Mouse (Mus musculus): ENCODE measurements around the gene Esrrg. TPM values are rescaled to one million over a fixed set of nuclear protein-coding genes. Genes with fewer than 3 reads are reported as not detected.
A peak's percentile ranks its signal among the peaks of the same experiment; 100 is the strongest.

Esrrg gene
- polyA plus RNA-seq, 1 experiment from 2014 or later = 20.0 TPM

DNA sequence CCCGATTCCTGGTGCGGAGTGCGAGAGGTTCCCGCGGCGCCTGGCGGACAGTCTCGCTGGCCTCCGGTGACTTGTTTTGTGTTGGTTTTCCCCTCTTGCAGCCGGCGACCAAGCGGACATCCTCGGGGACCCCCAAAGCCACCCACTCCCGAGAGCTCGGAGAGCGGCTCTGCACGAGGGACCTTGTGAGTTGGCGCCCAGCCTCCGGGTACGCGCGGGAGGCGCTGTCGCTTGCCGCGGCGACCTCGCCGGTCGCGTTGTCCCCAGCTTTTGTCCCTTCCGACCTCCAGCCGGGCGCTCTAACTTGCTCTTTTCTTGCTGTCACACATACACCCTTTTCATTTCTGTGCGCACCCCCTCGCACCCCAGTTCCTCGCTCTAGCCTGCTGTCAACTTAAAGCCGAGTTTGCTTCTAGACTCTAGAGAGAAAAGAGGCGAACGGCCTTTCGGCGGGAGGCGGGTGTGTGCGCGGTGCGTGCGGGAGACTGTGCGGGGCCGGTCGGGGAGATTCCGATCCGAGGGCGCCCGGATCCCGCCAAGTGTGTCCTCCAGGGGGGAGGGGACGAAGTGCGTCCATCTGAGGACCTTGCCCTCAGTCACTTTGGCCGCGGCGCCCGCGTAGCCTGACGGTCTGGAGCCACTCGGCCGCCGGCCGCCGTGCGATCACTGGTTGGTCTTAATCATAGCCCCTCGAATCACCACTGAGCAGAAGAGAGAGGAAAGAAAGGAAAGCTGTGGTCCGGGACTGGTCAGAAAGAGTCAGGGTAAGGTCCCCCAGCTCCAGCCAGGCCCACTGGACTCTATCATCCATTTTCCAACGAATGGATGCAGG lies 646 bp downstream of the Esrrg start:
- Histone ChIP-seq H3K4me2 (peak overlapping the region; percentile 88), H3K27me3 (peaks cover 52% of the 10 kb centered on the region), H3K4me3 (peak overlapping the region; percentile 66), H3K9ac (peak overlapping the region; percentile 58), H3K27ac (peak overlapping the region; percentile 77), H3K9me3 (replicated peaks) (no peaks in the 10 kb centered on the region), H3K4me1 (replicated peaks) (peaks cover 49% of the 10 kb centered on the region), H3K36me3 (no peaks in the 10 kb centered on the region)
- WGBS = under 1% methylated on average over 72 of the region's 72 CpGs
- ATAC-seq (replicated peaks; ENCODE audit: insufficient number of reproducible peaks, insufficient read depth, low FRiP score, low read depth) = peak; percentile 49

DNA sequence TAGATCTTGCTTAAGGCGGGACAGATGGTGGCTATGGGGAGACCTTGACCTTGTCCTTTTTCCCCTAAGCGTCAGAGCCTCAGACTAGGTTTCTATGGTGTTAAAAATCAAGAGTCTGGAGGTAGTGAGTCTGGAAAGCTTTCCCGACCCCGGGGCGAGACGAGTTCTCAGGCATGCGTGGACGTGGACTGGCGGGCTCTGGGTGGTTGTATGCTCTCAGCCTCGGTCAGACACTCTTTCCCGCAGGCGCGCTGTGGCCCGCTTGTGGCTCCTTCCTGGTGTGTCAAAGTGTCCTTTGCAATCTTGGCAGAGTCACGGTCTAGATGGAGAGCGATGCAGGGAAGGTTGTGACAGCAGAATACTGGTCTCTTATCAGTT lies 1.3 kb downstream of the Esrrg start:
- Histone ChIP-seq H3K4me3 (peak overlapping the region; percentile 66), H3K27me3 (peaks cover 46% of the 10 kb centered on the region), H3K9me3 (replicated peaks) (no peaks in the 10 kb centered on the region), H3K27ac (peak overlapping the region; percentile 77), H3K4me2 (peak overlapping the region; percentile 88), H3K9ac (peak overlapping the region; percentile 58), H3K4me1 (replicated peaks) (peaks cover 47% of the 10 kb centered on the region), H3K36me3 (no peaks in the 10 kb centered on the region)
- ATAC-seq (replicated peaks; ENCODE audit: insufficient number of reproducible peaks, insufficient read depth, low FRiP score, low read depth) = 0 out of 2 replicates have a peak, but pooled peaks have one; percentile 24
- WGBS = 4% methylated on average over 16 of the region's 16 CpGs

DNA sequence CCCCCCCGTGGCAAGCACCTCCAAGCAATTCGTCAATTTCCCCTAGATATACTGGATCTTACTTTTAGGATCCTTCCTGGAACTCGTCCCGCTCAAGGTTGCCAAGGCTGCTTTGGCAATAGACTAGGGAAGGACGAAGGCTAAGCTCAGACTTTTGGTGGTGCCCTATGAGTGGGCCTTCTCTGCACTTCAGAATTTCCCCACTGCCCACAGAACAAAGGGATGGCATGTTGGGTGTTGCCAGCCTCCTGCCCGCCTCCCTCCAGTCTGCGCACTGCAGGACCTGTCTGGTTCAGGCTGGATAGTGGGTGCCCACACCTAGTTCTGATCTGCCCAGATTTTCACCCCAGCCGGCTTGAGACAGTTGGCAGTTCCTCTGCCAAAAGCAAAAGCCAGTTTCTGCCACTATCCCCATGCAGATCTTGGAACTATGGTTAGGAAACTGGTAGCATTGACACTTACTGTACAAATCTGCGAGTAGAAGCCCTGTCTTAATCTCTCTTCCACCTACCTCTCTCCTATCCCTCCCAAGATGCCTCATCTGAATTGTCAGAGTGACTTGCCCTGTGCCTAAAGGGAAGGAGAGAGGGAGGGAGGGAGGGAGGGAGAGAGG lies 1.9 kb downstream of the Esrrg start:
- peaks cover 41% of the 10 kb centered on the region for H3K4me1 ChIP-seq (replicated peaks)
- 47% methylated on average over 8 of the region's 9 CpGs for WGBS
- no peaks in the 10 kb centered on the region for H3K9me3 ChIP-seq (replicated peaks)
- peak overlapping the region; percentile 66 for H3K4me3 ChIP-seq
- peak overlapping the region; percentile 88 for H3K4me2 ChIP-seq
- no peak for ATAC-seq (replicated peaks; ENCODE audit: insufficient number of reproducible peaks, insufficient read depth, low FRiP score, low read depth)
- H3K27ac ChIP-seq = no peak overlapping the region
- no peaks in the 10 kb centered on the region for H3K36me3 ChIP-seq
- H3K27me3 ChIP-seq = peaks cover 40% of the 10 kb centered on the region
- H3K9ac ChIP-seq = peak overlapping the region; percentile 58; the same call in 1 of the 2 replicates

DNA sequence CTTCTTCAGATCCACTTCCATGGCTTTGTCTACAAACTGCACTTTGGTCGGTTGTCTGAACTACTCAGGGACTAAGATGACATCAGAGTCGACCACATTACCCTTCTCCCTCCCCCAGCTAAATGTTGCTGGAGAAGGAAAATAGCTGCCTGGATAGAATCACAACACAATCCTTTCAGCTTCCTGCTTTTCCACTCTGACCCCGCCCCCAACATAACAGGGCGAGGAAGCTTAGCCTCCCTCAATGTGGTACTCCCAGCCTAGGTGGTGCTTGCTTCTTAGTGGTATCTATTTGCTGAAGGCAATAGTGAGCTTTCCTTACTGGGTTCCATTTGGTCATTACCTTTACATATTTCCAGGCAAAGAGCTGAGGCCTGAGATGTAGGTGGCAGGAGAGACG lies 3.3 kb downstream of the Esrrg start:
- no peak overlapping the region for H3K4me3 ChIP-seq
- no peak overlapping the region for H3K9ac ChIP-seq
- ATAC-seq (replicated peaks; ENCODE audit: insufficient number of reproducible peaks, insufficient read depth, low FRiP score, low read depth) = no peak
- H3K27ac ChIP-seq = no peak overlapping the region
- H3K27me3 ChIP-seq = peaks cover 26% of the 10 kb centered on the region
- no peaks in the 10 kb centered on the region for H3K9me3 ChIP-seq (replicated peaks)
- H3K4me1 ChIP-seq (replicated peaks) = peaks cover 32% of the 10 kb centered on the region
- WGBS = 34% methylated on average over 5 of the region's 5 CpGs
- no peak overlapping the region for H3K4me2 ChIP-seq
- no peaks in the 10 kb centered on the region for H3K36me3 ChIP-seq

DNA sequence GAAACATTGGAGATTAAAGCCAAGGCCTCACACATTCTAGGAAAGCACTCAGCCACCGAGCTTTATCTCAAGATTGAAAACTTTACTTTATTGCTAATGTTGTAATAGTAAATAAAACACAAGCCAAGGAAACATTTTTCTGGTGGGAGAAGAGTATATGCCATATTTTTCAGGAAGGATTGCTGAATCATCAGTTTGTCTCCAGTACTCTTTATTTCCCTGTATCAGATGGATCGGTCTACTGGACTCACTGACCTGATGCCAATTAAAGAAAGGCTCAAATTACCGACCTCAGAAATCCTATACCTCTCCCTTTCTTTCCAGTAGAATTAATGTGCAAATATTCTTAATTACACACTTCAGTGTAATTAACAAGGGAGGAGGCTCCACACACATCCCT lies 4.7 kb downstream of the Esrrg start:
- H3K27ac ChIP-seq = no peak overlapping the region
- no peaks in the 10 kb centered on the region for H3K36me3 ChIP-seq
- WGBS = 67% methylated on average over 3 of the region's 3 CpGs
- peaks cover 19% of the 10 kb centered on the region for H3K4me1 ChIP-seq (replicated peaks)
- H3K9ac ChIP-seq = no peak overlapping the region
- H3K9me3 ChIP-seq (replicated peaks) = no peaks in the 10 kb centered on the region
- H3K27me3 ChIP-seq = peaks cover 12% of the 10 kb centered on the region
- no peak overlapping the region for H3K4me3 ChIP-seq
- H3K4me2 ChIP-seq = no peak overlapping the region
- ATAC-seq (replicated peaks; ENCODE audit: insufficient number of reproducible peaks, insufficient read depth, low FRiP score, low read depth) = no peak

DNA sequence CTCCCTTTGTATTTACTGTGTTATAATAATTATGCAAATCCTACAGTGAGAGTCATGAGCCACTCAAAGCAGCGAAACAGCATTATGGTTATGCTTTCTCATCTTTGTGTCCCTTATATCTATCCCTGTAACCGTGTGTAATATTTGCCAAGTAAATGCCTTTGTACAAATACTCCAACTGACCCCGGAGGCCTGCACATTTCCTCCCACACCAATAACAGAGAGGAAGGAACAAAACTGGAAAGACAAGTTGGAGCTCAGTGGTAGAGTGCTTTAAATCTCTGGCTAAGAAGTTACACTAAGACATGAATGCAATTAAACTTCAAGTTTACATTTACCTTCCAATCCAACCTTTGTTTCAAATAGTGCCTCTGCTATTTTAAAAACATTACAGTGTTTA lies 15.4 kb downstream of the Esrrg start:
- Histone ChIP-seq H3K36me3 (no peaks in the 10 kb centered on the region), H3K4me3 (no peak overlapping the region), H3K9ac (no peak overlapping the region), H3K4me1 (replicated peaks) (no peaks in the 10 kb centered on the region), H3K9me3 (replicated peaks) (no peaks in the 10 kb centered on the region), H3K27me3 (no peaks in the 10 kb centered on the region), H3K27ac (no peak overlapping the region), H3K4me2 (no peak overlapping the region)
- ATAC-seq (replicated peaks; ENCODE audit: insufficient number of reproducible peaks, insufficient read depth, low FRiP score, low read depth) = no peak
- 72% methylated on average over 3 of the region's 3 CpGs for WGBS

DNA sequence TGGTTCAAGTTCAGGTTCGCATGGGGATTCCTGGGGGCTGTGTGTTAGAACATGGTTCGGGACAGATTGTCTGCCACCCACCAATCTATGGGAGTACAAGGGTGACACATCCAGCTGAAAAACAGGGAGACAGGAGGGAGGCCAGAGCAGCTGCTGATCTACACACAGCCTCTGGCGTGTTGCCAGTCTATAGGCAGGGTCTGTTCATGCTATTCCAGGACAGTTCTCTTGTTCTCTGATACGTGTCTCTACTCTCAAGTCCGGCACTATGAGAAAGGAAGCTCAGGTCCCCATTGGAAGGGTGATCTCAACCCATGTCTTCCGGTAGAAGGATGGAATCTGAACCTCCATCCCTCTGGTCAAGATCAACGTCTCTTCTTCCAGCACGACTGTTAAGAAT lies 21.8 kb downstream of the Esrrg start:
- Histone ChIP-seq H3K4me3 (no peak overlapping the region), H3K36me3 (no peaks in the 10 kb centered on the region), H3K9me3 (replicated peaks) (no peaks in the 10 kb centered on the region), H3K27ac (no peak overlapping the region), H3K9ac (no peak overlapping the region), H3K4me1 (replicated peaks) (no peaks in the 10 kb centered on the region), H3K4me2 (no peak overlapping the region), H3K27me3 (no peaks in the 10 kb centered on the region)
- WGBS = 69% methylated on average over 8 of the region's 8 CpGs
- ATAC-seq (replicated peaks; ENCODE audit: insufficient number of reproducible peaks, insufficient read depth, low FRiP score, low read depth) = no peak

DNA sequence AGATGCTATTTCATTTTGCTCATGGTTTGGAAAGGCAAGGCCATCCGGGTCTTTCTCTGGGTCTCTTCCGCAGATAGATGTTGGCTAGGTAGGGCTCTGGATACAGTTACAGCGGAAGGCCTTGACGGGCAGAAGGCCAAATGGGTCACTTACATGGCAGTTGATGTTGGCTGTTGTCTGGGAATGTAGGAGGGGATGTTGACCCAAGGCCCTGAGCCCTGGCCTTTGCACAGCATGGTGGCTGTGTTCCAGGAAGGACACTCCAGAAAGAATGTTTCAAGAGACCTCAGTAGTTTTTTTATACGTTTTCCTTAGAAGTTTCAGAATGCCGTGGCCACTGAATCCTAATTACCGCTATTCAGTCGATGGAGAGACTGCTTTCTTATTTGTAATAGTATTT lies 22.9 kb downstream of the Esrrg start:
- Histone ChIP-seq H3K4me1 (replicated peaks) (no peaks in the 10 kb centered on the region), H3K36me3 (no peaks in the 10 kb centered on the region)
- 80% methylated on average over 8 of the region's 8 CpGs for WGBS

DNA sequence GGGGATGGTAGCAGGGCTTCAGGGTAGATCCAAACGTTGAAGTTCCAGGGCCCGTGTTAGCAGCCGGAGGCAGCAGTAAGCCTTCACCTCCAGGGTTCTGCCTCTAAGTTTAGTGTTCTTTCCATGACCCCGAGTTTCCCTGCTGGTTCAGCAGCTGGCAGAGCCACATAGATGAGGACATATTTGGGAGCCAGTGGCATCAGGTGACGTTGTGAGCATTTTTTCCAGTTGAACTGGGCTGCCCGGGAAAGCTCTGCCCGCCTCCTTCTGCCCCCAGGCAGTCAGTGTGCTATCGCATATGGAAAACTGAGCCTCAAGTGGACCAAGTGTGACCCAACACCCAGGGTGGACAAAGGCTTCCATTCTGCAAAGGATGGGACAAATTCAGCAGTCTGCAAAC lies 36.7 kb downstream of the Esrrg start:
- H3K9ac ChIP-seq = no peak overlapping the region
- H3K4me2 ChIP-seq = no peak overlapping the region
- H3K9me3 ChIP-seq (replicated peaks) = no peaks in the 10 kb centered on the region
- H3K27me3 ChIP-seq = no peaks in the 10 kb centered on the region
- WGBS = 78% methylated on average over 8 of the region's 8 CpGs
- no peak overlapping the region for H3K4me3 ChIP-seq
- no peaks in the 10 kb centered on the region for H3K36me3 ChIP-seq
- peaks cover 6% of the 10 kb centered on the region for H3K4me1 ChIP-seq (replicated peaks)
- H3K27ac ChIP-seq = no peak overlapping the region
- no peak for ATAC-seq (replicated peaks; ENCODE audit: insufficient number of reproducible peaks, insufficient read depth, low FRiP score, low read depth)

More for the DNA sequence above, 22.9 kb downstream of the Esrrg start:
- no peak overlapping the region for H3K27ac ChIP-seq
- no peak overlapping the region for H3K4me2 ChIP-seq
- no peaks in the 10 kb centered on the region for H3K9me3 ChIP-seq (replicated peaks)
- no peak overlapping the region for H3K9ac ChIP-seq
- H3K27me3 ChIP-seq = no peaks in the 10 kb centered on the region
- no peak for ATAC-seq (replicated peaks; ENCODE audit: insufficient number of reproducible peaks, insufficient read depth, low FRiP score, low read depth)
- no peak overlapping the region for H3K4me3 ChIP-seq

DNA sequence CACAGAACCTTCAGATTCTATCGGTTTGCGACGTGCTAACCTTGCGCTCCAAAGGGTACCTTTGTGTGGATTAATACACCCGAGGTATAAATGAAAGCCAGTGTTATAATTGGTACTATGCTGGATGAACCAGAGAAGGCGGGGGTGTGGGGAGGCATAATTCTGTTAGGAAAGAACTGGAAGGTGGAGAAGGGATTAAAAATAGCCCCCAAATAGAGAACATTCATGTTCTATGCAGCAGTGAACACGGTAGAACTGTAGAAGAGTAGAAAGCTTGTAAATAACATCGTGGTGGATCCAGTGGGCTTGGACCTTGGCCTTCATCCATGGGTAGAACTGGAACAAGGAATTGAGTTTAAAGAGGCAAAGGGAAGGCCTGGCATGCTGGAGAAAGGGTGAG lies 40.0 kb downstream of the Esrrg start:
- Histone ChIP-seq H3K27me3 (no peaks in the 10 kb centered on the region), H3K9ac (no peak overlapping the region), H3K4me3 (no peak overlapping the region), H3K36me3 (no peaks in the 10 kb centered on the region), H3K9me3 (replicated peaks) (no peaks in the 10 kb centered on the region), H3K4me2 (no peak overlapping the region), H3K4me1 (replicated peaks) (peaks cover 28% of the 10 kb centered on the region), H3K27ac (no peak overlapping the region)
- 89% methylated on average over 8 of the region's 8 CpGs for WGBS
- no peak for ATAC-seq (replicated peaks; ENCODE audit: insufficient number of reproducible peaks, insufficient read depth, low FRiP score, low read depth)

DNA sequence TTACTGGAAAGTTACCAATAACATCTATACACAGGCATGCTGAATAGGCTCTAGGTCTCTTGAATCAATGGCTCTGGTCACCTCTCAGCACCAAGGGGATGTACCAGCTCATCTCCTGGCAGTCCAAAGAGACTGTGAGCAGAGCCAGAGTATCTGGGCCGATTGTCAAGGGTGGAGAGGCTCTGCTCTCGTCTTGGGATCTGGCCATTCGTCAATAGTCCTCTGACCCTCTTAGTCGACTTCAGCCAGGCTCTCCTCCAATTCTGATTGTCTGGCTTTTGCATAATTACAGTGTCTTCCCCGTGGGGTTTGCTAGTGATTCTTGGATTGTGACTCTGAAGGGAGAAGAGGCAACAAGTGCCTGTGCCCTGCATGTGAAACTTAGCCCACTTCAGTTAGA lies 41.3 kb downstream of the Esrrg start:
- no peak overlapping the region for H3K9ac ChIP-seq
- no peak for ATAC-seq (replicated peaks; ENCODE audit: insufficient number of reproducible peaks, insufficient read depth, low FRiP score, low read depth)
- H3K27ac ChIP-seq = 0 out of 2 replicates have a peak overlapping the region, but pooled peaks have one; percentile 3
- peak overlapping the region; percentile 86; the same call in 1 of the 2 replicates for H3K4me2 ChIP-seq
- WGBS = 30% methylated on average over 5 of the region's 5 CpGs
- peaks cover 34% of the 10 kb centered on the region for H3K4me1 ChIP-seq (replicated peaks)
- H3K27me3 ChIP-seq = no peaks in the 10 kb centered on the region
- H3K36me3 ChIP-seq = no peaks in the 10 kb centered on the region
- H3K4me3 ChIP-seq = no peak overlapping the region
- no peaks in the 10 kb centered on the region for H3K9me3 ChIP-seq (replicated peaks)

Data from heart, embryonic 15.5 days (tissue).